Mouse (Mus musculus) CH12.LX (cell line): Measurements from ENCODE around the gene Grsf1.

Experiments used
- EP300 ChIP-seq: IDR thresholded peaks from 2 replicates; pipeline ENCODE4 v1.6.1; 2011; ENCODE audit warnings: low read length, improper control_type of control experiment
- MAFK ChIP-seq: IDR thresholded peaks from 2 replicates; pipeline ENCODE4 v1.6.1; 2011; ENCODE audit warnings: low read length, improper control_type of control experiment; ENCODE audit not compliant: insufficient replicate concordance
- POLR2A ChIP-seq: IDR thresholded peaks from 2 replicates; pipeline ENCODE4 v1.6.1; 2011; ENCODE audit warnings: low read depth, mild to moderate bottlenecking, improper control_type of control experiment, low read length

GRCm38 (mm10) chr5:88684226-88684625 lies 8.3 kb upstream of the Grsf1 start:
- TF ChIP-seq POLR2A, result no peak
- no peak for TF ChIP-seq MAFK
- TF ChIP-seq EP300, result no peak
